Mouse (Mus musculus) lung, postnatal 0 days (tissue): ENCODE measurements around the gene Sdk1. TPM values are rescaled to one million over a fixed set of nuclear protein-coding genes. Genes with fewer than 3 reads are reported as not detected.

Experiments used
- ATAC-seq: fragments of 200-750 bp; cut with Nextera tagmentation; 2 replicates; pipeline ENCODE4 v1.8.0; 2017; ENCODE audit warnings: moderate library complexity
- DNase-seq: peaks from one replicate; pipeline ENCODE4 v3.0.0-alpha.2; 2016; ENCODE audit warnings: low spot score
- H3K27ac ChIP-seq: fragments of 300-500 bp; sonication (generic); 2 replicates; pipeline ENCODE4 v1.5.1; 2014; ENCODE audit warnings: antibody characterized with exemption, mild to moderate bottlenecking, low read length, mixed read lengths
- H3K27me3 ChIP-seq: fragments of 300-500 bp; sonication (generic); replicated peaks from 2 replicates; pipeline ENCODE4 v1.6.1; 2014; ENCODE audit warnings: low read length, mixed read lengths; ENCODE audit not compliant: insufficient read depth
- H3K36me3 ChIP-seq: fragments of 300-500 bp; sonication (generic); 2 replicates; pipeline ENCODE4 v1.6.1; 2014; ENCODE audit warnings: low read length, mixed read lengths; ENCODE audit not compliant: insufficient read depth
- H3K4me1 ChIP-seq: fragments of 300-500 bp; sonication (generic); 2 replicates; pipeline ENCODE4 v1.6.1; 2014; ENCODE audit warnings: antibody characterized with exemption, low read depth, low read length, mixed read lengths; ENCODE audit not compliant: insufficient read depth
- H3K4me2 ChIP-seq: fragments of 300-500 bp; sonication (generic); replicated peaks from 2 replicates; pipeline ENCODE4 v1.6.1; 2014; ENCODE audit warnings: low read depth, mild to moderate bottlenecking, low read length, moderate library complexity, mixed read lengths
- H3K4me3 ChIP-seq: fragments of 300-500 bp; sonication (generic); 2 replicates; pipeline ENCODE4 v1.5.1; 2014; ENCODE audit warnings: low read depth, low read length
- H3K9ac ChIP-seq: fragments of 300-500 bp; sonication (generic); replicated peaks from 2 replicates; pipeline ENCODE4 v1.6.1; 2014; ENCODE audit warnings: low read depth, mild to moderate bottlenecking
- H3K9me3 ChIP-seq: fragments of 300-500 bp; sonication (generic); 2 replicates; pipeline ENCODE4 v1.6.1; 2016; ENCODE audit warnings: low read length, mixed read lengths
- CTCF ChIP-seq: IDR thresholded peaks from 2 replicates; pipeline ENCODE4 v1.5.1; 2016; ENCODE audit warnings: antibody characterized with exemption, mild to moderate bottlenecking
- EP300 ChIP-seq: IDR thresholded peaks from 2 replicates; pipeline ENCODE4 v1.6.1; 2016; ENCODE audit warnings: antibody characterized with exemption, mild to moderate bottlenecking, control low read depth
- WGBS: fragments of 180-500 bp; shearing (Covaris S2); extraction: QIAGEN DNeasy Blood & Tissue Kit; methylation state at CpG from one replicate; pipeline ENCODE4 v1.1.7; 2014; 5-methylcytosine and 5-hydroxymethylcytosine counted together
- polyA plus RNA-seq: library from polyadenylated mRNA; unstranded; fragments of >200 nt; fragmentation: Nextera tagmentation; extraction: Ambion mirVana; gene quantifications from 2 replicates; pipeline ENCODE4 v1.2.1, GENCODE M21; 2015

The Sdk1 gene
- polyA plus RNA-seq, 1 experiment from 2014 or later: 0.19 TPM

- H3K9ac ChIP-seq: no peak overlapping the region
- DNase-seq (no peak), ATAC-seq (no peak)
- no peaks in the 10 kb centered on the region for H3K36me3 ChIP-seq
- no peak for TF ChIP-seq EP300
- TF ChIP-seq CTCF: no peak
- H3K4me1 ChIP-seq: no peaks in the 10 kb centered on the region
- no peaks in the 10 kb centered on the region for H3K9me3 ChIP-seq
- no peak overlapping the region for H3K4me2 ChIP-seq
- no peak overlapping the region for H3K27ac ChIP-seq
- no peak overlapping the region for H3K4me3 ChIP-seq
- H3K27me3 ChIP-seq: no peaks in the 10 kb centered on the region
- WGBS: 40% methylated on average over 2 of the region's 2 CpGs
These were observed 163.4 kb downstream of the Sdk1 start for GRCm38 (mm10) chr5:141404651-141405050.

GRCm38 (mm10) chr5:141406926-141407325 lies 165.6 kb downstream of the Sdk1 start:
- 54% methylated on average over 7 of the region's 7 CpGs for WGBS
- ATAC-seq (no peak), DNase-seq (no peak)
- Histone ChIP-seq H3K4me3 (no peak overlapping the region), H3K4me1 (no peaks in the 10 kb centered on the region), H3K27ac (no peak overlapping the region), H3K9me3 (no peaks in the 10 kb centered on the region), H3K9ac (no peak overlapping the region), H3K27me3 (no peaks in the 10 kb centered on the region), H3K4me2 (no peak overlapping the region), H3K36me3 (no peaks in the 10 kb centered on the region)
- no peak for TF ChIP-seq CTCF
- no peak for TF ChIP-seq EP300

GRCm38 (mm10) chr5:141413013-141413412 lies 171.7 kb downstream of the Sdk1 start:
- Histone ChIP-seq H3K9me3 (no peaks in the 10 kb centered on the region), H3K4me2 (no peak overlapping the region), H3K36me3 (no peaks in the 10 kb centered on the region), H3K27ac (no peak overlapping the region), H3K27me3 (no peaks in the 10 kb centered on the region), H3K4me3 (no peak overlapping the region), H3K9ac (no peak overlapping the region), H3K4me1 (no peaks in the 10 kb centered on the region)
- TF ChIP-seq CTCF: no peak
- TF ChIP-seq EP300: no peak
- DNase-seq: peak; percentile 39
- ATAC-seq: no peak; the same call in 1 of the 2 replicates
- 42% methylated on average over 11 of the region's 11 CpGs for WGBS

GRCm38 (mm10) chr5:141415644-141416243 lies 174.5 kb downstream of the Sdk1 start:
- Histone ChIP-seq H3K27ac (no peak overlapping the region), H3K4me2 (no peak overlapping the region), H3K9ac (no peak overlapping the region), H3K4me3 (no peak overlapping the region), H3K4me1 (no peaks in the 10 kb centered on the region), H3K27me3 (no peaks in the 10 kb centered on the region), H3K9me3 (no peaks in the 10 kb centered on the region), H3K36me3 (no peaks in the 10 kb centered on the region)
- 34% methylated on average over 10 of the region's 10 CpGs for WGBS
- ATAC-seq: no peak
- TF ChIP-seq EP300 (no peak), CTCF (no peak)
- no peak for DNase-seq

GRCm38 (mm10) chr5:141428132-141428531 lies 186.8 kb downstream of the Sdk1 start:
- H3K4me1 ChIP-seq: no peaks in the 10 kb centered on the region

GRCm38 (mm10) chr5:141433286-141433685 lies 192.0 kb downstream of the Sdk1 start:
- H3K4me3 ChIP-seq: no peak overlapping the region
- H3K27ac ChIP-seq: no peak overlapping the region
- 94% methylated on average over 2 of the region's 2 CpGs for WGBS
- no peak overlapping the region for H3K4me2 ChIP-seq
- H3K4me1 ChIP-seq: no peaks in the 10 kb centered on the region
- no peak for ATAC-seq
- H3K27me3 ChIP-seq: no peaks in the 10 kb centered on the region
- no peak overlapping the region for H3K9ac ChIP-seq
- no peaks in the 10 kb centered on the region for H3K9me3 ChIP-seq
- DNase-seq: no peak
- no peaks in the 10 kb centered on the region for H3K36me3 ChIP-seq
- TF ChIP-seq EP300 (no peak), CTCF (no peak)

More at GRCm38 (mm10) chr5:141428132-141428531, 186.8 kb downstream of the Sdk1 start:
- ATAC-seq: no peak
- Histone ChIP-seq H3K27me3 (no peaks in the 10 kb centered on the region), H3K9me3 (no peaks in the 10 kb centered on the region), H3K9ac (no peak overlapping the region), H3K27ac (no peak overlapping the region), H3K4me3 (no peak overlapping the region), H3K4me2 (no peak overlapping the region), H3K36me3 (no peaks in the 10 kb centered on the region)
- 74% methylated on average over 3 of the region's 3 CpGs for WGBS
- no peak for DNase-seq
- TF ChIP-seq EP300 (no peak), CTCF (no peak)

GRCm38 (mm10) chr5:141447247-141447646 lies 206.0 kb downstream of the Sdk1 start:
- ATAC-seq (no peak), DNase-seq (no peak)
- Histone ChIP-seq H3K9me3 (no peaks in the 10 kb centered on the region), H3K4me2 (no peak overlapping the region), H3K4me1 (no peaks in the 10 kb centered on the region), H3K27ac (no peak overlapping the region), H3K9ac (no peak overlapping the region), H3K4me3 (no peak overlapping the region), H3K27me3 (no peaks in the 10 kb centered on the region), H3K36me3 (no peaks in the 10 kb centered on the region)
- no peak for TF ChIP-seq CTCF
- no peak for TF ChIP-seq EP300
- WGBS: 62% methylated on average over 1 of the region's 1 CpGs
